20 mouse cellular contexts compared by ENCODE assay signal in the genomic region with DNA sequence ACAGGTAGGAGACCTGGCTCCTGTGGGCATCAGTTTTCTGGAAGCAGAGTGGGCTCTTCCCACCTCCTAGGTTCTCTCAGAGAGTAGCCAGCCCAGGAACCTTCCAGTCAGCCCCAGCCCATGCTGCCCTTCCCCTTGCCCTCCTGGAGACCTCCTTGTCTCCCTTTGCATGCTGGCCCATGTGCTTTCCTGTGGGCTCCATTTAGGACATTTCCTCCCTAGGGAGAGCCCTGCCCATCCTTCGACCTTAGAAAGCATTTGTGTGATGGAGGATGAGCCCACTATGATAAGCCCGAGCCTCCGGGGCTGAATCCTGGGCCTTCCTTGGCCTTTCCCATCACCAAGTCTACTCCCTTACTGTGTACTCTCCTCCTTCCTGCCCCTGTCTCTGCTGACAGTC. TPM values are rescaled to one million over a fixed set of nuclear protein-coding genes. Genes with fewer than 3 reads are reported as not detected.
DNase-seq lines count a peak whose midpoint lies in the region; ATAC-seq and TF ChIP-seq lines count a peak whose summit lies in the region.
"Had no signal": no experiment of that assay in that cellular context is flagged by ENCODE, and none has a peak within 500 bp of the region (broad histone marks: within the 10 kb centered on the region; RNA-seq: fewer than 3 reads in every experiment).

No protein-coding gene starts in this region.

- ATAC-seq in heart, embryonic 11.5 days (replicated peaks; ENCODE audit: insufficient number of reproducible peaks, low FRiP score, low TSS enrichment) = no peak
- ATAC-seq in liver, embryonic 12.5 days = no peak
- ATAC-seq in liver, postnatal 0 days = no peak
- no peak for ATAC-seq in liver, embryonic 13.5 days (ENCODE audit: low read depth)

- WGBS in heart, embryonic 10.5 days = 56% methylated on average over 3 of the region's 3 CpGs
- WGBS in heart, embryonic 11.5 days (ENCODE audit: insufficient replicate concordance) = 43% methylated on average over 3 of the region's 3 CpGs
- 63% methylated on average over 3 of the region's 3 CpGs for WGBS in liver, embryonic 12.5 days (ENCODE audit: insufficient replicate concordance)
- 69% methylated on average over 3 of the region's 3 CpGs for WGBS in liver, postnatal 0 days (ENCODE audit: insufficient replicate concordance)
- 54% methylated on average over 3 of the region's 3 CpGs for WGBS in liver, embryonic 13.5 days (ENCODE audit: insufficient replicate concordance)

- peak; percentile 27 for DNase-seq in adrenal gland, adult 8-10 months
- no peak for DNase-seq in adrenal gland, postnatal 4 days (ENCODE audit: low spot score in 2 of 2)
- no peak for DNase-seq in heart, embryonic 10.5 days (ENCODE audit: low spot score)
- no peak for DNase-seq in liver, postnatal 0 days
- no peak for DNase-seq in liver, embryonic 13.5 days
- no peak for DNase-seq in cerebellum, adult 8-10 months
- DNase-seq: cerebellum, postnatal 14 days; embryo, embryonic 11 days; gastrocnemius, postnatal 25 days; spleen, adult 18-20 months had no signal

- H3K9ac ChIP-seq in heart, embryonic 11.5 days (ENCODE audit: low read depth, low read length) = no peak overlapping the region
- no peak overlapping the region for H3K9ac ChIP-seq in liver, embryonic 12.5 days
- no peak overlapping the region for H3K9ac ChIP-seq in liver, postnatal 0 days (replicated peaks)
- 0 out of 2 replicates have a peak overlapping the region, but pooled peaks have one; percentile 66 for H3K9ac ChIP-seq in liver, embryonic 13.5 days
- H3K9ac ChIP-seq: embryonic facial prominence, embryonic 15.5 days; heart, embryonic 15.5 days; hindbrain, embryonic 15.5 days; limb, embryonic 13.5 days; neural tube, embryonic 12.5 days; stomach, embryonic 15.5 days had no signal

- H3K27ac ChIP-seq in heart, embryonic 10.5 days = peak overlapping the region; percentile 11; the same call in 1 of the 2 replicates
- H3K27ac ChIP-seq in heart, embryonic 11.5 days (ENCODE audit: low read depth, low read length) = no peak overlapping the region
- peak overlapping the region; percentile 85 for H3K27ac ChIP-seq in liver, embryonic 12.5 days
- no peak overlapping the region for H3K27ac ChIP-seq in liver, postnatal 0 days (ENCODE audit: low read depth)
- H3K27ac ChIP-seq in liver, embryonic 13.5 days = peak overlapping the region; percentile 92
- H3K27ac ChIP-seq: embryonic facial prominence, embryonic 15.5 days; forebrain, embryonic 10.5 days; heart, embryonic 15.5 days; hindbrain, embryonic 15.5 days; limb, embryonic 13.5 days; neural tube, embryonic 12.5 days; stomach, embryonic 15.5 days had no signal

- no peak for TF ChIP-seq CTCF in liver, postnatal 0 days (IDR thresholded peaks at IDR 0.05; ENCODE audit: low read depth)

- H3K4me2 ChIP-seq in heart, embryonic 11.5 days = no peak overlapping the region
- no peak overlapping the region for H3K4me2 ChIP-seq in liver, embryonic 12.5 days
- no peak overlapping the region for H3K4me2 ChIP-seq in liver, postnatal 0 days (ENCODE audit: low read depth, low read length)
- H3K4me2 ChIP-seq in liver, embryonic 13.5 days = no peak overlapping the region
- H3K4me2 ChIP-seq: embryonic facial prominence, embryonic 15.5 days; heart, embryonic 15.5 days; hindbrain, embryonic 15.5 days; limb, embryonic 13.5 days; neural tube, embryonic 12.5 days; stomach, embryonic 15.5 days had no signal

- H3K9me3 ChIP-seq in heart, embryonic 10.5 days = no peaks in the 10 kb centered on the region
- no peaks in the 10 kb centered on the region for H3K9me3 ChIP-seq in heart, embryonic 11.5 days (replicated peaks; ENCODE audit: control insufficient read depth, low read length)
- H3K9me3 ChIP-seq in liver, embryonic 12.5 days (replicated peaks) = no peaks in the 10 kb centered on the region
- H3K9me3 ChIP-seq in liver, postnatal 0 days (ENCODE audit: low read length) = no peaks in the 10 kb centered on the region
- no peaks in the 10 kb centered on the region for H3K9me3 ChIP-seq in liver, embryonic 13.5 days (replicated peaks)
- H3K9me3 ChIP-seq: embryonic facial prominence, embryonic 15.5 days; forebrain, embryonic 10.5 days; heart, embryonic 15.5 days; hindbrain, embryonic 15.5 days; limb, embryonic 13.5 days; neural tube, embryonic 12.5 days; stomach, embryonic 15.5 days had no signal

- no peaks in the 10 kb centered on the region for H3K27me3 ChIP-seq in heart, embryonic 10.5 days (ENCODE audit: insufficient read depth, poor library complexity, severe bottlenecking)
- H3K27me3 ChIP-seq in heart, embryonic 11.5 days (ENCODE audit: control insufficient read depth, insufficient read depth, low read length) = no peaks in the 10 kb centered on the region
- H3K27me3 ChIP-seq in liver, embryonic 12.5 days (replicated peaks) = no peaks in the 10 kb centered on the region
- H3K27me3 ChIP-seq in liver, postnatal 0 days (ENCODE audit: insufficient read depth, low read length) = no peaks in the 10 kb centered on the region
- no peaks in the 10 kb centered on the region for H3K27me3 ChIP-seq in liver, embryonic 13.5 days
- H3K27me3 ChIP-seq: embryonic facial prominence, embryonic 15.5 days; heart, embryonic 15.5 days; hindbrain, embryonic 15.5 days; limb, embryonic 13.5 days; neural tube, embryonic 12.5 days; stomach, embryonic 15.5 days had no signal

- H3K36me3 ChIP-seq in heart, embryonic 10.5 days = no peaks in the 10 kb centered on the region
- H3K36me3 ChIP-seq in heart, embryonic 11.5 days (ENCODE audit: control insufficient read depth, insufficient read depth, low read length) = no peaks in the 10 kb centered on the region
- no peaks in the 10 kb centered on the region for H3K36me3 ChIP-seq in liver, embryonic 12.5 days
- H3K36me3 ChIP-seq in liver, postnatal 0 days (replicated peaks; ENCODE audit: insufficient read depth, low read length) = no peaks in the 10 kb centered on the region
- no peaks in the 10 kb centered on the region for H3K36me3 ChIP-seq in liver, embryonic 13.5 days
- H3K36me3 ChIP-seq: embryonic facial prominence, embryonic 15.5 days; forebrain, embryonic 10.5 days; heart, embryonic 15.5 days; hindbrain, embryonic 15.5 days; limb, embryonic 13.5 days; neural tube, embryonic 12.5 days; stomach, embryonic 15.5 days had no signal

- H3K4me3 ChIP-seq in heart, embryonic 10.5 days = no peak overlapping the region
- H3K4me3 ChIP-seq in heart, embryonic 11.5 days (ENCODE audit: low read depth, low read length) = no peak overlapping the region
- no peak overlapping the region for H3K4me3 ChIP-seq in liver, embryonic 12.5 days
- no peak overlapping the region for H3K4me3 ChIP-seq in liver, postnatal 0 days (ENCODE audit: low read depth, low read length)
- no peak overlapping the region for H3K4me3 ChIP-seq in liver, embryonic 13.5 days (replicated peaks)
- H3K4me3 ChIP-seq: embryonic facial prominence, embryonic 15.5 days; forebrain, embryonic 10.5 days; heart, embryonic 15.5 days; hindbrain, embryonic 15.5 days; limb, embryonic 13.5 days; neural tube, embryonic 12.5 days; stomach, embryonic 15.5 days had no signal

- peaks cover 80% of the 10 kb centered on the region for H3K4me1 ChIP-seq in heart, embryonic 10.5 days
- peaks cover 54% of the 10 kb centered on the region for H3K4me1 ChIP-seq in heart, embryonic 11.5 days (ENCODE audit: control insufficient read depth, insufficient read depth, low read length)
- H3K4me1 ChIP-seq in liver, embryonic 12.5 days = peaks cover 99% of the 10 kb centered on the region
- peaks cover 42% of the 10 kb centered on the region for H3K4me1 ChIP-seq in liver, postnatal 0 days (ENCODE audit: insufficient read depth)
- H3K4me1 ChIP-seq in liver, embryonic 13.5 days (replicated peaks) = peaks cover 98% of the 10 kb centered on the region
- H3K4me1 ChIP-seq: hindbrain, embryonic 15.5 days; neural tube, embryonic 12.5 days had no signal

- TF ChIP-seq EP300 in liver, postnatal 0 days (IDR thresholded peaks at IDR 0.05; ENCODE audit: low read depth) = no peak

RNA-seq across cellular contexts. Expression of a gene that starts 25.5 kb away (rescaled TPM):
- total RNA-seq in adrenal gland, adult 8-10 months (2022) = 10 to 100 TPM; 37.3 to 73.1 (median 61.3) TPM
- 10 to 100 TPM; 51.6 to 82.9 TPM for total RNA-seq in adrenal gland, postnatal 4 days (2021)
- polyA plus RNA-seq in heart, embryonic 10.5 days (2016; fragmentation: Nextera tagmentation; extraction: Ambion mirVana) = 47.6 and 62.0 TPM in 2 replicates
- polyA plus RNA-seq in heart, embryonic 11.5 days (2014; fragmentation: Nextera tagmentation; extraction: Ambion mirVana) = 22.7 and 26.0 TPM in 2 replicates
- polyA plus RNA-seq in liver, embryonic 12.5 days (2016; fragmentation: Nextera tagmentation; extraction: Ambion mirVana) = 23.0 and 24.5 TPM in 2 replicates
- polyA plus RNA-seq in liver, postnatal 0 days (2015; fragmentation: Nextera tagmentation; extraction: Ambion mirVana) = 1.5 and 2.8 TPM in 2 replicates
- polyA plus RNA-seq in liver, embryonic 13.5 days (2015; fragmentation: Nextera tagmentation; extraction: Ambion mirVana) = 10.9 and 13.5 TPM in 2 replicates
- total RNA-seq: CH12.LX had no signal

Comparison
In these comparisons a context has a peak if more than half of its experiments do, and no peak if none do; other contexts are left out.
1. H3K27ac ChIP-seq: peak in heart, embryonic 10.5 days (single experiment), liver, embryonic 12.5 days (single experiment) and liver, embryonic 13.5 days (single experiment); none in heart, embryonic 11.5 days (single experiment) and liver, postnatal 0 days (single experiment).